Mouse (Mus musculus) cerebellum, adult 9-11 months (tissue): Measurements from ENCODE around the gene Hist1h3i.

Experiments
- DNase-seq: peaks from one replicate; pipeline ENCODE4 v3.0.0; 2022

Gene Hist1h3i

DNA sequence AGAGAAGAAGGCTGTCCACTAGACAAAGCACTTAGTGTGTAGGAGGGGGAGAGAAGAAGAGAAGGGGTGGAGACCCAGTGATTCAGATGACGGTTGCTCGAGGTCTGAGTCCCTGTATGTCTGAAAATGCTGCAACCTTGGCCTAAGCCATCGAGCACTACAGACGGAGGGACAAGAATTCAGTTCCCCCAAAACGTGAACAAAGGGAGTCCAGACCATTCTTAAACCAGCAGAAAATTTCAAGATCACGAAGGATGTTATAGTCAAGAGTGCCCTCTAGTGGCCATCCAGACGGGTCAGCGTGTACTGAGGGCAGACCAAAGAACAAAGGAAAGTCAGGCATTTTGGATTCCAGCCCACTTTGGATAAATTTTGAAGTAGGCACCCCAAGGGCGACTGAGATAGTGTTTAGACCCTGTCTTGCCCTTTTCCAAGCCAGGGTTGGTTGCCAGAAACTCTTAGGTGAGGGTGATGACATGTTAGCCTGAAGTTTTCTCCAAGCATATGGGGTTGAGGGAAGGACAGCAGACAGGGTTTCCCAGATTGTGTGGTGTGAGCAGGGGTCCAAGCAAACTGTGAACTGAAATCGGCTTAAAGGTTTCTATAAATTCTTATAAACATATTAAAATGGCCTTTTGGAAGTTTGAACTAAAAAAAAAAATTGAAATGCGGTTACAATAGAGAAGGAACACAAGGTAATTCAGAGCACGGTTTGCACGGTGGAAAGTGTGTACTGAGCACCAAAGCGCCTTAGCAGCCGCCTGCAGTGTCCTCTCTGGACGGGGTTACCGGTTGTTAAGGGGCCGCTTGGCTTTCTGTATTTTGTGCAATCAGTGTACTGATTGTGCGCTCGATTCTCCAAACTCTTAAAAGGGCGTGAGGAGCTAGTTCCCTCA is 48.9 kb downstream of the Hist1h3i start:
- DNase-seq, result peak; percentile 85

DNA sequence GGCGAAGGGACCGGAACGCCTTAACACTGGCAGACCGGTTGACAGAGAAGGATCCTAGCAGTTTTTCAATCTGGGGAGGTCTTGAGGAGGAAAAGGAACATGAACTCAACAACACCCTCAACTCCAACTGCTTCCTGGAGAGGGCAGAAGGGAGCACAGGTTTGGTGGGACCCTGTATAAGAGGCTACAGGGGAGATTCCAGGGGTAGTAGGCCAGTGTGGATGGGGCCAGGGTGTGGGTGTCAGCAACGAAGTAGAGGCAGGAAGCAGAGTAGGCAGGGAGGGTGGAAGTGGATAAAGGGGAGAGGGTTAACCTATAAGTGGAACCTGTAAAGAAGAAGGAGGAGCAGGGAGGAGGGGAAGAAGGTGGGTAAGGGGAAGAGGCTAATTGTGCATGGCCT is 49.7 kb downstream of the Hist1h3i start:
- DNase-seq, result peak; percentile 13
